Comparison of ENCODE assay signal across 9 mouse cellular contexts in genomic region chr2:147846968-147847749, GRCm38 (mm10).
DNase-seq lines count a peak whose midpoint lies in the region; ATAC-seq and TF ChIP-seq lines count a peak whose summit lies in the region.
"Had no signal": no experiment of that assay in that cellular context is flagged by ENCODE, and none has a peak within 500 bp of the region (broad histone marks: within the 10 kb centered on the region; RNA-seq: fewer than 3 reads in every experiment).

No protein-coding gene starts in this region.

- ATAC-seq in forebrain, embryonic 12.5 days (ENCODE audit: low FRiP score), result peak; percentile 72; the same call in 1 of the 2 replicates
- no peak for ATAC-seq in liver, embryonic 14.5 days (ENCODE audit: insufficient read depth)
- ATAC-seq in heart, embryonic 12.5 days (ENCODE audit: insufficient number of reproducible peaks, low FRiP score), result no peak

- no peaks in the 10 kb centered on the region for H3K27me3 ChIP-seq in heart, adult 2 months (ENCODE audit: control insufficient read depth, insufficient read depth, low read length)
- 0 out of 2 replicates have a peak, but pooled peaks cover 2% of the 10 kb centered on the region for H3K27me3 ChIP-seq in forebrain, embryonic 12.5 days
- no peaks in the 10 kb centered on the region for H3K27me3 ChIP-seq in liver, embryonic 14.5 days (ENCODE audit: control insufficient read depth, insufficient read depth, low read length)
- 0 out of 2 replicates have a peak, but pooled peaks cover 3% of the 10 kb centered on the region for H3K27me3 ChIP-seq in heart, embryonic 12.5 days (replicated peaks)

- no peaks in the 10 kb centered on the region; the same call in 1 of the 2 replicates for H3K4me1 ChIP-seq in heart, adult 2 months (ENCODE audit: control insufficient read depth, insufficient read depth, low read length)
- no peaks in the 10 kb centered on the region for H3K4me1 ChIP-seq in forebrain, embryonic 12.5 days
- H3K4me1 ChIP-seq in liver, embryonic 14.5 days (replicated peaks; ENCODE audit: control insufficient read depth in 2 of 2, insufficient read depth in 2 of 2, low read length in 1 of 2), result no peaks in the 10 kb centered on the region
- H3K4me1 ChIP-seq in heart, embryonic 12.5 days (replicated peaks), result no peaks in the 10 kb centered on the region

- no peak for TF ChIP-seq POLR2A in heart, adult 2 months (IDR thresholded peaks at IDR 0.05; ENCODE audit: insufficient read depth, low read depth, low read length)

- DNase-seq in heart, adult 2 months, result no peak
- no peak for DNase-seq in heart, adult 9 months (ENCODE audit: low spot score in 2 of 2)
- DNase-seq in NIH3T3 (ENCODE audit: low read depth), result peak; percentile 48
- no peak for DNase-seq in liver, embryonic 14.5 days (ENCODE audit: low read depth in 3 of 3, low spot score in 3 of 3)
- DNase-seq in retina, postnatal 1 day, result peak; percentile 55
- DNase-seq in thymus, postnatal 4 days, result no peak

- no peak overlapping the region for H3K4me2 ChIP-seq in forebrain, embryonic 12.5 days
- H3K4me2 ChIP-seq in liver, embryonic 14.5 days (ENCODE audit: low read depth), result no peak overlapping the region
- no peak overlapping the region for H3K4me2 ChIP-seq in heart, embryonic 12.5 days

- TF ChIP-seq CTCF in heart, adult 2 months (IDR thresholded peaks at IDR 0.05), result peak; percentile 75
- TF ChIP-seq CTCF in liver, embryonic 14.5 days (IDR thresholded peaks at IDR 0.05; ENCODE audit: low read depth), result peak; percentile 51

- 36% methylated on average over 10 of the region's 10 CpGs for WGBS in heart, adult 2 months
- WGBS in forebrain, embryonic 12.5 days, result 20% methylated on average over 10 of the region's 10 CpGs
- WGBS in liver, embryonic 14.5 days (ENCODE audit: insufficient replicate concordance), result 22% methylated on average over 10 of the region's 10 CpGs
- WGBS in heart, embryonic 12.5 days, result 28% methylated on average over 10 of the region's 10 CpGs

- H3K36me3 ChIP-seq in heart, adult 2 months (ENCODE audit: control insufficient read depth, insufficient read depth, low read length), result no peaks in the 10 kb centered on the region
- H3K36me3 ChIP-seq in forebrain, embryonic 12.5 days (replicated peaks), result no peaks in the 10 kb centered on the region
- no peaks in the 10 kb centered on the region for H3K36me3 ChIP-seq in liver, embryonic 14.5 days (replicated peaks; ENCODE audit: control insufficient read depth, insufficient read depth, low read depth)
- H3K36me3 ChIP-seq in heart, embryonic 12.5 days, result no peaks in the 10 kb centered on the region
- H3K36me3 ChIP-seq: G1E had no signal

- no peaks in the 10 kb centered on the region for H3K79me2 ChIP-seq in heart, adult 2 months (replicated peaks; ENCODE audit: control insufficient read depth, insufficient read depth, low read length)

- H3K27ac ChIP-seq in heart, adult 2 months, result no peak overlapping the region
- no peak overlapping the region for H3K27ac ChIP-seq in forebrain, embryonic 12.5 days
- H3K27ac ChIP-seq in liver, embryonic 14.5 days, result no peak overlapping the region
- no peak overlapping the region for H3K27ac ChIP-seq in heart, embryonic 12.5 days (ENCODE audit: poor library complexity, severe bottlenecking)

- intact Hi-C loops in heart, adult 2 months (cut with DNase I), result loop anchor here (1.0 to 2.0 kb wide), 2 partner anchors 202 to 266 kb away; no protein-coding TSS in a partner anchor

- TF ChIP-seq EP300 in heart, adult 2 months (IDR thresholded peaks at IDR 0.05; ENCODE audit: insufficient read depth, low read depth, low read length), result no peak
- no peak for TF ChIP-seq EP300 in liver, embryonic 14.5 days (IDR thresholded peaks at IDR 0.05; ENCODE audit: low read depth)

- H3K9me3 ChIP-seq in forebrain, embryonic 12.5 days, result no peaks in the 10 kb centered on the region
- H3K9me3 ChIP-seq in liver, embryonic 14.5 days (ENCODE audit: control insufficient read depth, low read length), result no peaks in the 10 kb centered on the region
- no peaks in the 10 kb centered on the region for H3K9me3 ChIP-seq in heart, embryonic 12.5 days (replicated peaks)

- no peak overlapping the region for H3K9ac ChIP-seq in heart, adult 2 months (ENCODE audit: low read depth, low read length)
- H3K9ac ChIP-seq in forebrain, embryonic 12.5 days, result no peak overlapping the region
- no peak overlapping the region for H3K9ac ChIP-seq in liver, embryonic 14.5 days (replicated peaks)
- H3K9ac ChIP-seq in heart, embryonic 12.5 days, result no peak overlapping the region

- H3K4me3 ChIP-seq in heart, adult 2 months, result no peak overlapping the region
- H3K4me3 ChIP-seq in forebrain, embryonic 12.5 days (replicated peaks), result no peak overlapping the region
- H3K4me3 ChIP-seq in liver, embryonic 14.5 days (ENCODE audit: insufficient read depth in 1 of 2, low read depth in 2 of 2, low read length in 2 of 2), result no peak overlapping the region
- H3K4me3 ChIP-seq in heart, embryonic 12.5 days, result no peak overlapping the region

Comparison
In these comparisons a context has a peak if more than half of its experiments do, and no peak if none do; other contexts are left out.
1. DNase-seq: peak in NIH3T3 (single experiment) and retina, postnatal 1 day (single experiment); none in heart, adult 2 months (0 of 2), heart, adult 9 months (0 of 2), liver, embryonic 14.5 days (0 of 3) and thymus, postnatal 4 days (single experiment).